Mouse (Mus musculus): ENCODE data around the gene Rnls.

The Rnls gene

DNA sequence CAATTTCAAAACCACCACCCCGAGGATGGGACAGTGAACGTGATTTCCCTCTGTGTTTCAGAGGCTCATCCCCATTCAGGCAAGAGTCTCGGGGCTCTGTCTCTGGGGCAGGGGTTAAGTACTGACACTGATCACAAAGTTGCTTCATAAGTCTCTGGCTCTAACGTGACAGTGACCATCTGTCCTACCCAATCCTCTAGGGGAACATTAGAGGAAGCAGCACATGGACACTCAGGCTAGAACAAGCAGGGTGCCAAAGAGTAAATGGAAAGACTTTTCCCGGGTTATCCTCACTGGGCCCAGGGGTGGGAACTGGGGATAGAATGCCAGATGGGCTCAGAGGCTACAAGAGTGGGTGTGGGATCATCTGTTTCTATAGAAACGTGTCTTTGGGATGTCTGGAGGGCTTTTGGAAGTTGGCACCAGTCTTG, 282.1 kb downstream of the Rnls start:
- TF ChIP-seq GATA4 (IDR thresholded peaks at IDR 0.05; ENCODE audit: insufficient replicate concordance, low read length) = no peak

DNA sequence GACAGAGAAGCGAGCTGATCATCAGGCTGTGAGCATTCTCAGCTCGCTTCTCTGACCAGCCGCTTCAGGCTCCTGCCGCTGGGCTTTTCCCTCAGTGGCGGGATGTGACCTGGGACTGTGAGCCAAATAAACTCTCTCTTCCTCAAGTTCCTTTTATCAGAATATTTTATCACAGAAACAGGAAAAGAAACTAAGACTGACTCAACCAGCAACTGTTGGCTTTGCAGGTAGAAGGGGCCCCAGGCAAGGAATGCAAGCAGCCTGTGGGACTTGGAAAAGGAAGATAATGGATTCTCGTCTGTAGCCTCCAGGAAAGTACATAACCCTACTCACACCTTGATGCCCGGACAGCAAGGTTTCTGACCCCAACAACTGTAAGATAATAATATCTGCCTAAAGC, 283.0 kb downstream of the Rnls start:
- no peak for TF ChIP-seq GATA4 (IDR thresholded peaks at IDR 0.05; ENCODE audit: insufficient replicate concordance, low read length)

DNA sequence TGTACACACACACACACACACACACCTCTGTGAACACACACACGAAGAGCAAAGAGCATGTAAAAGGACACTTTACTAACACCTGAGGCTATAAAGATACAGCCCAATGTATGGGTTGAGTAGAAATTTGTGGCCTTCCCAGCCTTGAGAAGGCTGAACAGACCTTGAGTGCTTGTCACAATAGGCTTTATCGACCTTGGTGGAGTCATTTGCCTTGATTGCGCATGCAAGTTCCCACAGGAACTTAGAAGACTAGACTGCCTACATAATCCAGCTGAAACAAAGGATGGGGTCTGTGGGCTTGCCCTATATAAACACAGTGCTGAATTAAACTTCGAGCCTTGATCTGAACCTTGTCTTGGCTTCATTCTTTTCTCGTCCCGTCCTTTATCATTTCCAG, 288.2 kb downstream of the Rnls start:
- TF ChIP-seq GATA4 (IDR thresholded peaks at IDR 0.05; ENCODE audit: insufficient replicate concordance, low read length) = no peak

DNA sequence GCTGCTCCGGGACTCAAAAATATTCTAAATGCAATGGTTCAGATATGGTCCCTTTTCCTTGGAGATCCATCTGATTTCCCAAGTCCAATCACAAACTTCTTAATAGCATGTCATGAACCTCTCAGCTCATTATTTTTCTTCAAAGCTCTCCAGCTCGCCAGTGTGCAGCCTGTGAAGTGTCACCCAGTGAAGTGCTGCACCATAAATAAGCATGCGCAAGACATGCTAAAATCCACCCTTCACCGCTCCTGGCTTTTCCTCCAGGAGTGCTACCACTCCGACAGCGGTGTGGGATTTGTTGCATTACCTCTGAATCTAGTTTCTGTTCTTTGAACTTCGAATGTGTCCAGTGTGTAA, 289.3 kb downstream of the Rnls start:
- TF ChIP-seq GATA4 (IDR thresholded peaks at IDR 0.05; ENCODE audit: insufficient replicate concordance, low read length) = no peak

DNA sequence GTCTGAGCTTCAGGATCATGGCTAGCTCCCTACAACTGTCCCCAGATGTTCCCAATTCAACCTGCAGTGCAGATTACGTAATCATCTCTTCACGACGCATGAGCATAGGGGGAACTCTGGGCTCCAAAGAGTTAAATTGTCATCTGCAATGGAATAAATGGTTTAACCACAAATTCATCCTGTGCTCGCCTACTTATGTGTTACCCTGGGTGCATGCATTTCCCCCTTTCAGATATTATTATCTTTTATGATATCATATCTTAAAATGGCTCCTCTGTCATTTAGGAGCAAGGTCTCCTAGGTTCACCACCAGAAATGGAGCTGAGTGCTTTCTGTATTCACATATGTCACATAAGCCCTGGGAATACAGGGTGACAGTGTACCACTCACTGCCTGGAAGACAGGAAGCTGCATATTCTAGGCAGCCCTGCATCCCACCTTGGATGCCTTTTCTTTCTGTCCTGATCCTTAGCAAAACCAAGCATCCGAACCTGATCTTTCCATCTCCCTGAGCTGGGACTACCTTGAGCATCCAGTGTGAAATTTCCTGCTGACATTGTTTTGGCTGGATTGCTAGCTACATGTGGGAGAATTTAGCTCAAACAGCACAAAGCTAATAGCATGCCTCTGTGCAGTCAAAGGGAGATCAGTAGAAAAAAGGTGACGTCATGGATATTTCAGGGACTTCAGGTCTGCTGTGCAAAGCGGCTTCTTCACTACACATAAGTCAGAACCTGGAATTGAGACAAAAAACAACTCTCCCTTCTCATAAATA, 289.9 kb downstream of the Rnls start:
- TF ChIP-seq GATA4 (IDR thresholded peaks at IDR 0.05; ENCODE audit: insufficient replicate concordance, low read length) = no peak

DNA sequence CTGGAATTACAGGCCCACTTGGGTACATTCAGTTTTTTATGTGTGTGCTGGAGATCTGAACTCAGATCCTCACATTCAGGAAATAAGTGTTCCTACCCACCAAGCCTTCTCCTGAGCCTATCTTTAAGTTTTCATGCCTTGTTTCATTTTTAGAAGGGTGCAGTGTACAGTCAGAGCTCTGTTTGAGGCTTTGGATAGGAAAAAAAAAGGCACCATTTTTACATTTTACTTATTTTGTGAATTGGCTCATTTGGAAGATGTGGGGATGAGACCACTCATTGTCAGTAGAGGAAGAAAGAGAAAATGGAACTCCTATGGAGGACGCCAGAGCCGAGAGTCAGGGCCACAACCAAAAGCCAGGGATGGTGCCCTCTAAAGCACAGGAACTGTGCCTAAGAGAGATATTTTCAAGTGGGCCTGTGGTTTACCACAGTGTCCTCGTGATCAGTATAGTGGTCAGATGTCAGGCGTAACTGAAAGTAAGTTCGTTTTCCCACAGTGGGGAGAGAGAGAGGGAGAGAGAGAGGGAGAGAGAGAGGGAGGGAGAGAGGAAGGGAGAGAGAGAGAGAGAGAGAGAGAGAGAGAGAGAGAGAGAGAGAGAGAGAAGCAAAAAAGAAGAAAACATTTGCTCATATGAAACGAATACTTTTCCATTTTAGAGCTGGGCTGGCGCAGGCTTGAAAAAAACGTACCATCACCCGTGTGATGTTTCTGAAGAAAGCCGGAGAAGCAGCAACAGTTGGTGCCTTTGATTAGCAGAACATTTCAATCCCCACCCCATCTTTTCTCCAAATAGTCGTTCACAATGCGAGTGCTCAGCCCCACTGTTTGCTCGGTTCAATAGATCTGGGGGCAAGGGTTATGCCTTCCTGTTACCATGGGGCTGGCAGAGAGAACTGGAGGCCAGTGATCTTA, 290.7 kb downstream of the Rnls start:
- TF ChIP-seq GATA4 (IDR thresholded peaks at IDR 0.05; ENCODE audit: insufficient replicate concordance, low read length) = no peak

DNA sequence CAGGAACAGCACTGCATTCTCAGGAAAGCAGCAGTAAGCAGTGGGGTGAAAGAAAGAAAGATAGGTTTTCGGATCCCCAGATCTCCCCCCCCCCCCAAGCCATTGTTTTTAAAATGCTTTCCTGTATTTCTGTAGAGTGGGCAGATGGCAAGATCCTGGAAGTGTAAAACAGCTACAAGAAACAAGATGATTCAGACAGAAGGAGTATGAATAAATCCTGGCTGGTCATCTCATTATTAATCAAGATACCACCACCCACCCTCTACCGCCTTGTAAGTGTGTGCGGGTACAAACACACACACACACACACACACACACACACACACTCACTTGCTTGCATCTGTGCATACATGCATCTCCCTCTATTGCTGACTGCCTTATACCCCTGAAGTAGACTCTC, 291.5 kb downstream of the Rnls start:
- TF ChIP-seq GATA4 (IDR thresholded peaks at IDR 0.05; ENCODE audit: insufficient replicate concordance, low read length) = no peak

DNA sequence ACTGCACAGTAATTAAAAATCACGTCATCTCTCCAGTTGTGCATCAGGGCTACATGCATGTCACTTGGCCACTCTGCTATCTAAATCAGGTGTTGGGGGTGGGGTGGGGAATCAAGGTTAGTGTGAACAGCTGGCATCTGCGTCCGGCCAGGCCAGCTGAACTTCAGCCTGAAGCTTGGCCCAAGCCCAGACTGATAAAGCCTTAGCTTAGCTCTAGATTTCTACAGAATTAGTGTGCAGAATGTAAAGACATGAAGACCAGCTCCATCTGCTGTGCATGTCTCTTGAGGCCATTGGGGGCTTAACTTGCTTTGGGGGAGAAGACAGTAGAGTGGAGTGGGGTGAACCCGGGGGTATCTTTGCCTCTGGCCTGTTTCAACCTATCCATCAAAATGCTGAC, 292.1 kb downstream of the Rnls start:
- TF ChIP-seq GATA4 (IDR thresholded peaks at IDR 0.05; ENCODE audit: insufficient replicate concordance, low read length) = peak; percentile 80

DNA sequence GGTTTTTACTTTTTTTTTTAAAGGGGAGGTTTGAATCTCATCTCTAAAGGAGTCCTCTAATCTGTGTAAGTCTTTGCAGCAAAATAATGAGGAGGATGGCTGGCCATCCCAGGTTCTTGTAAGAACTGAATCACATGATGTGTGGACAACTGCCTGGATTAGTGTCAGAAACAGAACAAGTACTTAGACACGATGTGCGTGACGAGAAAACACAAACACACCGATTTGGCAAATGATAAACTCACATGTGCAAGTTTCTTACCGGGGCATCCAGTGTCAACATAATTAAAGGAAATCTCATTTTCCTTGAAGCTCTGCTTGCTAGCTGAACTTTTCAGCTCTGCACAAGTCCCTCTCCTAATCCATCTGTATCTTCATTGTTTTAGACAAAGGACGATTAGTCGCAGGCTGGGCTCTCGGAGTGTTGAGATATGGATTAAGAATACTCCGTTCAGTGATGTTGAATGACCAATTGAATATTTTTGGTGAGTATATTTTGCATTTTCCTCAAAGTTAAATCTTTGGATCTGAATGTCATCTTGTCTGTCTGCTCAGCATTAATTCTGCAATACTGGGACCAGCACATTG, 292.8 kb downstream of the Rnls start:
- TF ChIP-seq GATA4 (IDR thresholded peaks at IDR 0.05; ENCODE audit: insufficient replicate concordance, low read length) = no peak

DNA sequence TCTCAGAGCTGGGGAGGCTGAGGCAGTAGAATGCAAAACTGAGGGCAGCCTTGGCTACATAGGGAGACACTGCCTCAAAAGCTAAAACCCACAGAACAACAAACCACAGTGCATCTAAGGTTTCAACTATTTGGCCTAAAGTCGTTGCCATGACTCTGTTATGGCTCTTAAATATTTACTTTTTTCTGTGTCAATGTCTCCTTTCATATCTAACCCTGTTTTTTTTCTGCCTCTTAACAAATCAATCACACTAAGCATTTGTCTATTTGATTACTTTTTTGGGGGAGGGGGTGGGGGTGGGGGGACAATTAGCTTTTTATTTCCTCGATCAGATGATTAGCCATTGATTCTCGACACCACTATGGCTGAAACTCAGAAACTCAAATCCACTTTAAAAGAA, 294.4 kb downstream of the Rnls start:
- no peak for TF ChIP-seq GATA4 (IDR thresholded peaks at IDR 0.05; ENCODE audit: insufficient replicate concordance, low read length)

DNA sequence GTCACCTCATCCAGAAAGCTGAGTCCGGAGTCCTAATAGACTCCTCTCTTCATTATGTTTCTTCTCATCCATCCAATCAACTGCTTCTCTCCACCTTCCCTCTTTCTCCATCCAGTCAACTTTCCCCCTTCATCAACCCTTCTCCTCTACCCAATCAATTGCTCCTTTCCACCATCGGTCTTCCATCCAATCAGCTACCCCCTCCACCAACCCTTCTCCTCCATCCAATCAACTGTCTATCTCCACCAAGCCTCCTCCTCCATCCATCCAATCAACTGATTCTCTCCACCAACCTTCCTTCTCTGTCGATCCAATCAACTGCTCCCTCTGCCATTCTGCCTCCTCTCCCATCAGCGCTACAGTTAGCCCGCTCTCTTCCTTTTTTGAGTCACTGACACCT, 295.5 kb downstream of the Rnls start:
- no peak for TF ChIP-seq GATA4 (IDR thresholded peaks at IDR 0.05; ENCODE audit: insufficient replicate concordance, low read length)

DNA sequence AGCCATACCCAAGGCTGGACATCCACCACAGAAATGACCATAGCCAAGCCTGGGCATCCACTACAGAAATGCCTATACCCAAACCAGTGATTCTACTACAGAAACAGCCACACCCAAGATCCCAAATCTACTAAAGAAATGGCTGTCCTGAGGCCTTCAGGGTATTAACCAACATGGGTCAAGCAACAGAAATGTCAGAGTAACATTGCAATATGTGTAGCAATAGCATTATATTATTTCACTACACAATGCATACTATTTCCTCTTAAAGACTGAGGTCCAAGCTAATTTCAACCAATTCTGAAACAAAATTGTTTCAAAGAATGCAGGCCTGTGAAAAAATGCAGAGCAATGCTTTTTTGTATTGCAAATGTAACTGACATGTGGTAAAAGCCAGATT, 299.5 kb downstream of the Rnls start:
- TF ChIP-seq GATA4 (IDR thresholded peaks at IDR 0.05; ENCODE audit: insufficient replicate concordance, low read length) = no peak

DNA sequence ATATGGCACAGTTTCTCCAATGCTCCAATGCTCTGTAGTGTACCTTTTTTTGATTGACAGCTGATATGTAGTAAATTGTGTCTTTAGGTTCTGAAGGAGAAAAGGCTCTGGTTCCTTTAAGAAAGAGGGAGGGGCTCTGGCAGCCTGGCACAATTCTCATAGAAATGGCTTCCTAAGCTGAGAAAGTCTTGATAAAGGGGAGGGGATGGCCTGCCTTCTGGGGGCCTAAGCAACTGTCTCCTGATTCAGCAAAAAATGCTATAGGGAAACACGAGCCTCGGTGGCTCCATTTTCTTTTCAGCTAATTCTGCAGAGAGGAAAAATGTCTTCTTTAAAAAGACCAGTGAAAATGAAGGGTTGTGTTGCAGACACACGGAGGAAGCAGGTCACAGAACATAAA, 300.8 kb downstream of the Rnls start:
- no peak for TF ChIP-seq GATA4 (IDR thresholded peaks at IDR 0.05; ENCODE audit: insufficient replicate concordance, low read length)

DNA sequence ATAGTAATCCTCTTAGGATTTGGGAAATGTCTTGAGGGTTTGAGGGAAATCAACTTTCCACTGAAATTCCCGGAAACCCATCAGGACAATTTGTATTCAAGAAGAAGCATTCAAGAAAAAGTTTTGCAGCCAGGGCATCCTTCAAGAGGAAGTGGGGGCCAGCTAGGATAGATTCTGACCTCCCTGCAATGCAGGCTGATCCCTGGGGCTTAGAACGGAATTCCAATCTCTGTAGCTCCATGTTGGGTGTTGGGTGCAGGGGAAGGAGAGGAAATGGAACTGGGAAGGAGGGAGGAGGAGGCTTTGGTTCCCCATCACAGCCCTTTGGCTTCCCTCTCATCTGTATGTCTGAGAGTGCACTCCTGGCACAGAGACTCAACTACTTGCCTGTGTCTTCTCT, 303.2 kb downstream of the Rnls start:
- no peak for TF ChIP-seq GATA4 (IDR thresholded peaks at IDR 0.05; ENCODE audit: insufficient replicate concordance, low read length)

DNA sequence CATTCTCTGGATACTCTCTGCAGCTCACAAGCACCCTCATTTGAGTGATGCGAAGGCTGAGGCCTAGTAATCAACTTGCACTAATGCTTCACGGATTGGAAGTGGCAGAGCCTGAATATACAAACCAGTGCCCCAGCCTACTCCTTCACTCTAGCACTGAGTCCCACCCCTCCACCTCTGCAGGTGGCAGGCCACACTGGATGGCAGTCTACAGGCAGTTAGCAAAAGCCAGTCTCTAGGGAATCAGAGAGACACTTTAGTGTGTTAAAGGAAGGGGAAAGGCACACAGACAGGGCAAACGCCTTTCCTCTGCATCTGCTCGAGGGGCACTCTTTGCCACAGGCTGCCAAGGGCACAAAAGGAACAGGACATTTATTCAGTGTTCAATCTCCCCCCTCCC, 304.1 kb downstream of the Rnls start:
- TF ChIP-seq GATA4 (IDR thresholded peaks at IDR 0.05; ENCODE audit: insufficient replicate concordance, low read length) = no peak

Data from liver, adult (tissue).